In the genomic region with DNA sequence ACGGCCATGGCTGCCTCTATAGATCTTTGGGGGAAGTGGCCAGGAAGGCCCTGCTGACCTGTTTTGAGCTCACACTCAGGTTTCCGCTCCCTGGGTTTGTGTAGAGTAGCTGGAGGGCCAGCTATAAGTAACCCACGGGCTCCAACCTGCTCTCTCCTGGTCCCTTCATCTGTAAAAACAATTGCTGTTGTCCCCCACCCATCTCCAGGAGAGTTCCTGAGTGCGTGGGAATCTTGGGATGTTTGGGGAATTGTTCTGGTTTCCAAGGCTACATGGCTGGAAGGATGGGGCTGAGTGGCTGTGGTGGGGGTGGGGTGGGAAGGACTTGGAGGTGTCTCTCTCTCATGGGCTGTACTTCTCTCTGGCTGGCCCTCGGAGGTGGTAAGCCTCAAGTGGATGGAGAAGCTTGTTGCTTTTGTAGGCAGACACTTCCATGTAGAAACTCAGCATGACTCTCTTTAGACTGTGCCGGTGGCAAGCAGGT, we compare ENCODE assay signal across 8 mouse cellular contexts.
DNase-seq lines count a peak whose midpoint lies in the region; ATAC-seq and TF ChIP-seq lines count a peak whose summit lies in the region.

No protein-coding gene starts in this region.

- H3K4me1 ChIP-seq in lung, embryonic 14.5 days (ENCODE audit: insufficient read depth): no peaks in the 10 kb centered on the region; the same call in 1 of the 2 replicates
- peaks cover 41% of the 10 kb centered on the region for H3K4me1 ChIP-seq in limb, embryonic 10.5 days
- peaks cover 25% of the 10 kb centered on the region for H3K4me1 ChIP-seq in neural tube, embryonic 12.5 days

- DNase-seq in lung, embryonic 14.5 days: no peak
- no peak for DNase-seq in lung, postnatal 4 days
- peak; percentile 25 to 42 for DNase-seq in heart, adult 18-20 months
- DNase-seq in limb, embryonic 10.5 days (ENCODE audit: low spot score): no peak
- DNase-seq in adrenal gland, adult 8-10 months: no peak
- no peak for DNase-seq in right cerebral cortex, postnatal 14 days
- no peak for DNase-seq in adrenal gland, adult (ENCODE audit: inconsistent age in 2 of 2, low spot score in 1 of 2)

- H3K27me3 ChIP-seq in lung, embryonic 14.5 days (ENCODE audit: insufficient read depth, low read length): peaks cover 55% of the 10 kb centered on the region
- peaks cover 30% of the 10 kb centered on the region for H3K27me3 ChIP-seq in limb, embryonic 10.5 days (ENCODE audit: low read depth, poor library complexity, severe bottlenecking)
- no peaks in the 10 kb centered on the region for H3K27me3 ChIP-seq in neural tube, embryonic 12.5 days (replicated peaks)

- no peaks in the 10 kb centered on the region for H3K9me3 ChIP-seq in lung, embryonic 14.5 days (ENCODE audit: low read depth, low read length)
- no peaks in the 10 kb centered on the region for H3K9me3 ChIP-seq in limb, embryonic 10.5 days (replicated peaks)
- H3K9me3 ChIP-seq in neural tube, embryonic 12.5 days: no peaks in the 10 kb centered on the region

- whole genome bisulfite sequencing in lung, embryonic 14.5 days: 27% methylated on average over 6 of the region's 6 CpGs
- WGBS in limb, embryonic 10.5 days: 45% methylated on average over 6 of the region's 6 CpGs
- 23% methylated on average over 6 of the region's 6 CpGs for WGBS in neural tube, embryonic 12.5 days

- H3K4me2 ChIP-seq in lung, embryonic 14.5 days: no peak overlapping the region; the same call in 1 of the 2 replicates
- H3K4me2 ChIP-seq in neural tube, embryonic 12.5 days (replicated peaks): 0 out of 2 replicates have a peak overlapping the region, but pooled peaks have one; percentile 4

- no peak for TF ChIP-seq CTCF in lung, embryonic 14.5 days (IDR thresholded peaks at IDR 0.05; ENCODE audit: low read depth)

- H3K36me3 ChIP-seq in lung, embryonic 14.5 days (ENCODE audit: insufficient read depth): no peaks in the 10 kb centered on the region
- no peaks in the 10 kb centered on the region for H3K36me3 ChIP-seq in limb, embryonic 10.5 days
- H3K36me3 ChIP-seq in neural tube, embryonic 12.5 days: no peaks in the 10 kb centered on the region

- no peak overlapping the region for H3K27ac ChIP-seq in lung, embryonic 14.5 days (ENCODE audit: low read depth)
- H3K27ac ChIP-seq in limb, embryonic 10.5 days: peak overlapping the region; percentile 38; the same call in 1 of the 2 replicates
- no peak overlapping the region for H3K27ac ChIP-seq in neural tube, embryonic 12.5 days

- no peak overlapping the region for H3K4me3 ChIP-seq in lung, embryonic 14.5 days (ENCODE audit: low read depth, low read length)
- no peak overlapping the region for H3K4me3 ChIP-seq in limb, embryonic 10.5 days
- H3K4me3 ChIP-seq in neural tube, embryonic 12.5 days: no peak overlapping the region

- peak; percentile 32; the same call in 1 of the 2 replicates for ATAC-seq in lung, embryonic 14.5 days (ENCODE audit: insufficient read depth)
- ATAC-seq in neural tube, embryonic 12.5 days (ENCODE audit: low FRiP score, low read depth): peak; percentile 53

- no peak overlapping the region for H3K9ac ChIP-seq in lung, embryonic 14.5 days
- no peak overlapping the region for H3K9ac ChIP-seq in neural tube, embryonic 12.5 days

Comparison
In these comparisons a context has a peak if more than half of its experiments do, and no peak if none do; other contexts are left out.
1. DNase-seq: peak in heart, adult 18-20 months (2 of 2); none in lung, embryonic 14.5 days (single experiment), lung, postnatal 4 days (0 of 2), limb, embryonic 10.5 days (single experiment), adrenal gland, adult 8-10 months (single experiment), right cerebral cortex, postnatal 14 days (single experiment) and adrenal gland, adult (0 of 2).